10 mouse cellular contexts compared by ENCODE assay signal in the genomic region with DNA sequence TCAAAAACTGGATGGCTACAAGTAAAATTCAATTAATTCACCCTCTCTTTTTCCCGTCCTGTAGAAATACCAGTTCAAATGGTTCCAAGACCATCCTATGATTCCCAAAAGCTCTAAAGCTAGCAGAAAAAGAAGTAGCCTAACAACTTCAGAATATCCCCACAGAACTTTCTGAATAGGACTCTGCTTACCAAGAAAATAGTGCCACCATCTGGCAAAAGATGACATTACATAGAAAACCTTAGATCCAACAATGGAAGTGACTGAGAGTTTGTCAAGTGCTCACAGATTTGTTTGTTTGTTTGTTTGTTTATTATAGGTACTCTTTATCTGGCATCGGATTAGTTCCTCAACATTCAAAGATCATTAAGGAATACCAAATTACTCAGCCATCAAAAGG.
DNase-seq lines count a peak whose midpoint lies in the region; ATAC-seq and TF ChIP-seq lines count a peak whose summit lies in the region.
"Had no signal": no experiment of that assay in that cellular context is flagged by ENCODE, and none has a peak within 500 bp of the region (broad histone marks: within the 10 kb centered on the region; RNA-seq: fewer than 3 reads in every experiment).

No protein-coding gene starts in this region.

- H3K27me3 ChIP-seq in liver, postnatal 0 days (ENCODE audit: insufficient read depth, low read length), result no peaks in the 10 kb centered on the region
- H3K27me3 ChIP-seq: forebrain, embryonic 15.5 days had no signal

- H3K4me2 ChIP-seq in liver, postnatal 0 days (ENCODE audit: low read depth, low read length), result no peak overlapping the region
- H3K4me2 ChIP-seq: forebrain, embryonic 15.5 days had no signal

- DNase-seq in embryo, embryonic 10 days (ENCODE audit: low spot score), result peak; percentile 4
- DNase-seq in embryo, embryonic 9.5 days (ENCODE audit: extremely low spot score), result no peak
- no peak for DNase-seq in liver, postnatal 0 days
- no peak for DNase-seq in liver
- DNase-seq in brain, adult 2 months (ENCODE audit: low read depth, low spot score), result peak; percentile 23
- DNase-seq in right cerebral cortex, postnatal 4 days, result no peak
- DNase-seq in adrenal gland, postnatal 14 days, result no peak
- DNase-seq: B cell, adult 2 months had no signal

- no peak overlapping the region for H3K9ac ChIP-seq in liver, postnatal 0 days (replicated peaks)
- H3K9ac ChIP-seq: forebrain, embryonic 15.5 days had no signal

- H3K9me3 ChIP-seq in liver, postnatal 0 days (ENCODE audit: low read length), result no peaks in the 10 kb centered on the region
- H3K9me3 ChIP-seq: forebrain, embryonic 15.5 days had no signal

- H3K4me3 ChIP-seq in liver, postnatal 0 days (ENCODE audit: low read depth, low read length), result no peak overlapping the region
- H3K4me3 ChIP-seq: forebrain, embryonic 15.5 days had no signal

- TF ChIP-seq EP300 in liver, postnatal 0 days (IDR thresholded peaks at IDR 0.05; ENCODE audit: low read depth), result no peak

- no peaks in the 10 kb centered on the region for H3K4me1 ChIP-seq in liver, postnatal 0 days (ENCODE audit: insufficient read depth)
- H3K4me1 ChIP-seq: forebrain, embryonic 15.5 days had no signal

- 31% methylated on average over 2 of the region's 2 CpGs for WGBS in liver, postnatal 0 days (ENCODE audit: insufficient replicate concordance)

- no peak for ATAC-seq in liver, postnatal 0 days
- peak; percentile 68 for ATAC-seq in megakaryocyte progenitor cell, adult 5-6 weeks (replicated peaks; ENCODE audit: poor library complexity)
- ATAC-seq: forebrain, embryonic 15.5 days had no signal

- TF ChIP-seq CTCF in liver, postnatal 0 days (IDR thresholded peaks at IDR 0.05; ENCODE audit: low read depth), result peak; percentile 52

- H3K27ac ChIP-seq in liver, postnatal 0 days (ENCODE audit: low read depth), result no peak overlapping the region
- H3K27ac ChIP-seq: forebrain, embryonic 15.5 days had no signal

- H3K36me3 ChIP-seq in liver, postnatal 0 days (replicated peaks; ENCODE audit: insufficient read depth, low read length), result no peaks in the 10 kb centered on the region
- H3K36me3 ChIP-seq: forebrain, embryonic 15.5 days had no signal

Comparison
In these comparisons a context has a peak if more than half of its experiments do, and no peak if none do; other contexts are left out.
1. DNase-seq: peak in embryo, embryonic 10 days (single experiment) and brain, adult 2 months (single experiment); none in embryo, embryonic 9.5 days (single experiment), liver, postnatal 0 days (single experiment), liver (single experiment), right cerebral cortex, postnatal 4 days (single experiment) and adrenal gland, postnatal 14 days (single experiment).